Mouse (Mus musculus) thymus, adult 2 months (tissue): ENCODE measurements at regions not wholly inside any gene's neighbourhood (a gene's known extent, or its start where the extent isn't known, plus 50 kb on each side); places are given as distances from the start of the nearest gene placed in this dataset.

ENCODE experiments used
- CTCF ChIP-seq: fragments of 200-500 bp; IDR thresholded peaks from 2 replicates; pipeline ENCODE4 v1.5.1; 2012; ENCODE audit warnings: mild to moderate bottlenecking, control low read depth, low read length, moderate library complexity, borderline replicate concordance; ENCODE audit not compliant: control insufficient read depth, poor library complexity, insufficient read depth; ENCODE audit errors: extremely low read depth
- POLR2A ChIP-seq: fragments of 200-500 bp; IDR thresholded peaks from 2 replicates; pipeline ENCODE4 v1.6.1; 2012; ENCODE audit warnings: mild to moderate bottlenecking, low read length, control low read depth, moderate library complexity; ENCODE audit not compliant: control insufficient read depth, poor library complexity, insufficient read depth; ENCODE audit errors: extremely low read depth

- TF ChIP-seq POLR2A: no peak
- no peak for TF ChIP-seq CTCF
These were observed 531.0 kb downstream of the Zfp536 start for GRCm38 (mm10) chr7:37242476-37242875.
